Mouse (Mus musculus) kidney, postnatal 25 days (tissue): Measurements from ENCODE around the gene Ppp1r3f.
A peak's percentile ranks its signal among the peaks of the same experiment; 100 is the strongest.

Experiments used
- DNase-seq, 2 experiments: peaks; one replicate each; pipeline ENCODE4 v3.0.0; 2021; ENCODE audit warnings: mixed read lengths in 2 of 2

Ppp1r3f gene

GRCm38 (mm10) chrX:7574087-7574884, at the start of gene Ppp1r3f:
Gene Ppp1r3f, minus strand, starts transcription at chrX:7574283.
- peak; percentile 96 to 98 for DNase-seq

GRCm38 (mm10) chrX:7617889-7618551, 43.9 kb upstream of the Ppp1r3f start:
- no peak for DNase-seq

- no peak for DNase-seq
Observed at GRCm38 (mm10) chrX:7610536-7611258, 36.6 kb upstream of the Ppp1r3f start.

- no peak for DNase-seq
Observed at GRCm38 (mm10) chrX:7610035-7610434, 36.0 kb upstream of the Ppp1r3f start.

GRCm38 (mm10) chrX:7606783-7607182, 32.7 kb upstream of the Ppp1r3f start, which contains the start of gene Cacna1f:
Gene Cacna1f, plus strand, starts transcription at chrX:7607083.
- no peak for DNase-seq

GRCm38 (mm10) chrX:7605575-7605941, 31.5 kb upstream of the Ppp1r3f start:
- no peak for DNase-seq

GRCm38 (mm10) chrX:7604879-7605574, 30.9 kb upstream of the Ppp1r3f start, which contains the start of gene Ccdc22:
Gene Ccdc22, minus strand, starts transcription at chrX:7605517.
- DNase-seq, result peak; percentile 90 to 91

- DNase-seq, result no peak
Observed at GRCm38 (mm10) chrX:7604004-7604403, 29.9 kb upstream of the Ppp1r3f start.

- no peak for DNase-seq
Observed at GRCm38 (mm10) chrX:7595371-7595770, 21.3 kb upstream of the Ppp1r3f start.

- DNase-seq, result no peak
Observed at GRCm38 (mm10) chrX:7586356-7586755, 12.3 kb upstream of the Ppp1r3f start.

- no peak for DNase-seq
Observed at GRCm38 (mm10) chrX:7583881-7584280, 9.8 kb upstream of the Ppp1r3f start.

- DNase-seq, result no peak
Observed at GRCm38 (mm10) chrX:7581151-7581550, 7.1 kb upstream of the Ppp1r3f start.

GRCm38 (mm10) chrX:7574885-7575231, 775 bp upstream of the Ppp1r3f start:
- no peak for DNase-seq

GRCm38 (mm10) chrX:7573176-7574086, 652 bp downstream of the Ppp1r3f start, which contains the start of gene Foxp3:
Gene Foxp3, plus strand, starts transcription at chrX:7573644.
- DNase-seq, result peak in 1 of 2 experiments; percentile 48

- no peak for DNase-seq
Observed at GRCm38 (mm10) chrX:7572466-7572865, 1.6 kb downstream of the Ppp1r3f start.

GRCm38 (mm10) chrX:7571565-7572136, 2.4 kb downstream of the Ppp1r3f start:
- DNase-seq, result no peak

GRCm38 (mm10) chrX:7570481-7571175, 3.5 kb downstream of the Ppp1r3f start:
- DNase-seq, result no peak

- no peak for DNase-seq
Observed at GRCm38 (mm10) chrX:7567491-7567890, 6.6 kb downstream of the Ppp1r3f start.

GRCm38 (mm10) chrX:7566352-7566751, 7.7 kb downstream of the Ppp1r3f start:
- no peak for DNase-seq

GRCm38 (mm10) chrX:7563076-7563475, 11.0 kb downstream of the Ppp1r3f start:
- DNase-seq, result no peak

- no peak for DNase-seq
Observed at GRCm38 (mm10) chrX:7553474-7553873, 20.6 kb downstream of the Ppp1r3f start.
